Mouse (Mus musculus) left cerebral cortex, adult 18-20 months (tissue): ENCODE results near the gene RPS10-NUDT3. TPM values are rescaled to one million over a fixed set of nuclear protein-coding genes. Genes with fewer than 3 reads are reported as not detected.

Experiments used
- DNase-seq, 2 experiments: peaks; one replicate each; pipeline ENCODE4 v3.0.0; 2021 to 2022; ENCODE audit warnings: low spot score in 2 of 2, mixed read lengths in 1 of 2
- total RNA-seq, 2 experiments: library from RNA; stranded (reverse); gene quantifications; 2 replicates each; pipeline ENCODE4 v1.2.3; 2021

RPS10-NUDT3 gene
- total RNA-seq, 2 experiments from 2014 or later: not detected

DNA sequence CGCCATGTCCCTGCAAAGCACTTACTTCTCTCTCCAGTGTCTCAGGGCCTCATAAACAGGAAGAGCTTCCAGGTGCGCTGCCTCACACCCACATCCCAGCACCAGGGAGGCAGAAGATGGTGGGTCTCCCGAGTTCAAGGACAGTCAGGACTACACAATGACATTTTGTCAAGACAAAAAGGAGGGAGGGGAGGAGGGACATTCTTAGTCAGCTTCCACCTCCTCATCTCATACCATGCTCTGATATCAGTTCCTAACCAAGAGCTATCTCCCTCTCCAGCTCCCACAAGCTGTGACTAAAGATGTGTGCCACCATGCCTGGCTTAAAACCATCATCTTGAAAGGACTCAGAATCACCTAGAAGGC is 23.5 kb downstream of the RPS10-NUDT3 start:
- no peak for DNase-seq

DNA sequence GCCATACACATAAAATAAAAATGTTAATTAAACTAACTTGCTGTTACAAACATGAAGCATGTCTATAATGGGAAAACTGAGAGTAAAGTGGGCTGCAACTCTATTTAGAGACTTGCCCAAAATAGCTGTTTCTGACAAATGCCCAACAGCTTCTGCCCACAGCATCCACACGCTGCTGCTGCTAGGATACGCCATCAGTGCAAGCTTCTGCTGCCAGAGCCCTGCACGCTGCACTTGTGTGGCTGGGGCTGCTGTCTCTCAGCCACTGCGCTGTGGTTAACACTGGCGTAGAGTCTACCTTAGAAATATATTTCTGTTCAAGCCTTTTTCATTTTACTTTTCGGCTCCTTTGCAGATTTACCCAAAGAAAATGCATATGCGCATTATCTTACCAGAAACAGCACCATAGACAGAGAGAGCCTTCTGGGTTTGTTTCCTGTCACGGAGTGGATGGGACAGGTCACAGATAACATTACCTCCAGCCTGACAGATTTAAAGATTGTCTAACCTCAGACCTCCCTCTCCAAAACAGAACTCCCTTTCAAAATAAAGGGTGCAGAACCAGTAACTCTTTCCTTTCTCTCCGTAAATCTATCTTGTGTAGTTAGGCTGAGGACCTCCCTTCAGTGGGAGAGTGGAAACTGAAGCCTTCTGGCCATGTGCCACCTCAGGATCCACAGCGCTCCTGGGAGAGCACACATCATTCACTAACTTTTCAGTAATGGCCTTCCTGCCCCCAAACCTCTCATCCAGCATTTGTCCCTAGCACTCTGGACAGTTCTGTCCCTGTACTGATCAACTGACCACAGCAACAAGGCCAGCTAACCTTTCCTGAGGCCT is 24.1 kb downstream of the RPS10-NUDT3 start:
- peak; percentile 67 to 81 for DNase-seq

DNA sequence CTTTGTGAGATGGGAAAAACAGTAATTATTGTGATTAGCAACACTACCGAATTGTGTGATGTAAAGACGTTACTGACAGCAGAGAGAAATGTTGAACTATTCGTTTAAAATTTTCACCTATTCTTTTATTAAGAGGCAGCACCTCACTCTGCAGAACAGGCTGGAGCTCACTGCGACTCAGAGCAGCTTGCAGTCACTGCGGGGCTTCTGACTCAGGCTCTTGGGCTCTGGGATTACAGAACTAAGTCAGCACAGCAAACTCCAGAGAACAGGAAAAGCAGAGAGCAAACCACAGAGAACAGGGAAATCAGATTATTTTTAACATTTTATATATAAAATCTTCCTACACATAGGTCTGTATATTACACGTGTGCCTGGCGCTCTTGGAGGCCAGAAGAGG is 25.4 kb downstream of the RPS10-NUDT3 start:
- no peak for DNase-seq

DNA sequence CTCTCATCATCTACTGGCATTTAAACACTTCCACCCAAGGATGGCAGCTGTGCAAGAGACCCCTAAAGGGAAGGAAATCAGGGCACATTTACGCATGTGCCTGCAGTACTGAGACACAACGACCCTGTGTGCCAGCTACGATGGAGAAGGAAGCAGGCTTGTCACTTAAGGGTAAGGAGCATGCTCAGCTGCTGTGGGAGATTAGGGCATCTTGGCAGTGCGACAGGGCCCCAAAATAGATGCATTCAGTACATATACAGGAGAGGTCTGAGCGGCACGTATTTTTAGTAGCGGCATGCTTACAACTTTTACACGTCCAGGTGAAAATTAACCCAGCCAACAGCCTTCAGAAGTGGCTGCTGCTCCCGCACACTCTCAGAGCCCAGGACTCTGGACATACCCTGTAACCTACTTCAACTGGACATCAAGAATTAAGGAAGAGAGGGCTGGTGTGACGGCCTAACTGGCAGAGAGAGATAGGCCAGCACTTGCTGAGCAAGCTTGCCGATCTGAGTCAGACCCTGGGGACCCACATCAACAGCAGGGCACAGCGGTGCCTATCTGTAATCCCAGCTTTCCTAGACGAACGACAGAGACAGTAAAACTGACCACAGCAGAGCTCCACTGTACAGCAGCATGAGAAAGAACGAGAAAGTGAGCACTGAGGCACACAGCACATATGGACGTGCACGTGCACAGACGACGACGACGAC is 31.3 kb downstream of the RPS10-NUDT3 start:
- no peak for DNase-seq

DNA sequence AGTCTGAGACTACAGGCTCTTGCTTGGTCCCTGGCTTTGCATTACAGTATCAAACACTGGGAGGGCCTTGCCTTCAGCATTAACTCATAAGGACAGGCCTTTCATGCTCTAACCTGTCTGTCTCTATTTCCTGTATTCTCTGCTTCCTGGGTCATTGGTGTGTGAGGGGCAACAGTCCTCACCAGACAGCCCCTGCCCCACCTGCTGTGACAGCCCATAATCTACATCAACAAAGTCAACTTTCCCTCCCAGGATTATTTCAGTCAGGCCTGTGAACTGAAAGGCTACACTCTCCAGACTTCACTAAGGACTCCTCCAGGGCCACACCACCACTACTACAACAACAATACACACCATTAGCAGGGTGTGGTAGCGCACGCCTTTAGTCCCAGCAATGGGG is 32.0 kb downstream of the RPS10-NUDT3 start:
- DNase-seq: no peak

DNA sequence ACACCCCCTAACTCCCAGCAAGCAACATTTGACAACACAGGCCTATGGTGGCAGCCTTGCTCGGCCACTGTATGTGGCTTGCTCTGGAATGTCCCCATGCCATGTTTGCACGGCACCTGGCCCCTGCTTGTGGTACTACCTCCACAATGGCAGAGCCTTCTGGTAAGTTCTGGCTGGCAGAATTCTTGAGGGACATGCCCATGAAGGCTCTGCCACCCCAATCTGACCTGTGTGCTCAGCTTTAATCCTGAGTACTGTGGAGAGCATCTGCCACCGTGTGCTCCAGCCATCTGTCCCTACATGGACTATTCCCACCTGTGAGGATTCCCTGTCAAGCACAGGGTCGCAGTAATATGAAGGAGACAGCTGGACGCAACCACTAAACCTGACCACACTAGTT is 34.2 kb downstream of the RPS10-NUDT3 start:
- no peak for DNase-seq

DNA sequence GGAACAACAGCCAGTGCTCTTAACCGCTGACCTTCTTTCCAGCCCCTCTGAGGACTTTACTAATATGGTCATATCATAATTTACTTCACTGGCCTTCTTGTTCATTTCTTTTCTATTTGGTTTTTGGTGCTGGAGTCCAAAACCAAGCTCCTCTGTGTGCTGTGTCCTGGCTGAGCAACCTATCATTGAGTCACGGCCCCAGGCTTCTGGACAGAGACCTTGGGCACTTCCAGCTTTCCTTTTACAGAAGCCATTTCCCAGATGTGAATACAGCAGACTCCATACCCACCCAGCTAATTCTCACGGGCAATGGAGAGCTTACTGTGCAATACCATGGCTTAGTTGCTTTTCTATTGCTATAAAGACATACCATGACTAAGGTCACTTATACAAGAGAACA is 34.7 kb downstream of the RPS10-NUDT3 start:
- DNase-seq: no peak

DNA sequence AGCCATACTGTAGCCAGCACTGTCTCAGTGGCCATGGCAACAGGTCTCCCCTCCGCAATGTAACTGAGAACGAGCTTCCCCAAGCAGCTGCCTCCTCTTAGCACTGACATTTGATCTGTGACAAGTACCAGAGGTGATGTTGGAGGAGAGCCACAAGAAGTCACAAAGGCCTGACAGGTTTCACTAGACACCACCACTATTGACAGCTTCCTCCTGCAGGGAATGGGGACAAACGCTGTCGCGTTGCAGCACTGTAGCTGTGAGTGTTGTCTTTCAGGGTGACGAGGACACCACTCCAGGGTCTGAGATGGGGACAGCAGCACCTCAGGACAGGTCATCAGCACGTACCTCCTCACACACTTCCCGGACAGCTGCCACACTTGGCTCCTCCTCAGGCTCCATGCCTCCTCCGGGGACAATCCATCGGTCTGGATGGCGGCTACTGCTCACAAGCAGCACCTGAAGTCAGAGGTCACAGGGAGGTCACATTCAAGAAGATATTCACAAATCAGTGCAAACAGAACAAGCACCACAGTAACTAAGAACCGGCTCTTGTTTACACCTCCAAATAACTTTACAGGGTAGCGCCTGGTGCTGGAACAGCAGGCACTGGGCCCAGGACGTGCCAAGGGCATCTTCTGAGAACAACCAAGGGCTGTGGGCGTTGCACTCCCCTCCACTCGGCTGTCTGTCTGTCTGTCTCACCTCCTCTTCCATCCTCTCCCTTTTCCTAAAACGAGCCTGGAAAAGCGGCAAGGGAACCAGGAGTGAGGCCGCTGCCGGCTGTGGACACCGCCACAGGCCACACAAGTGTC is 38.4 kb downstream of the RPS10-NUDT3 start:
- DNase-seq: no peak

DNA sequence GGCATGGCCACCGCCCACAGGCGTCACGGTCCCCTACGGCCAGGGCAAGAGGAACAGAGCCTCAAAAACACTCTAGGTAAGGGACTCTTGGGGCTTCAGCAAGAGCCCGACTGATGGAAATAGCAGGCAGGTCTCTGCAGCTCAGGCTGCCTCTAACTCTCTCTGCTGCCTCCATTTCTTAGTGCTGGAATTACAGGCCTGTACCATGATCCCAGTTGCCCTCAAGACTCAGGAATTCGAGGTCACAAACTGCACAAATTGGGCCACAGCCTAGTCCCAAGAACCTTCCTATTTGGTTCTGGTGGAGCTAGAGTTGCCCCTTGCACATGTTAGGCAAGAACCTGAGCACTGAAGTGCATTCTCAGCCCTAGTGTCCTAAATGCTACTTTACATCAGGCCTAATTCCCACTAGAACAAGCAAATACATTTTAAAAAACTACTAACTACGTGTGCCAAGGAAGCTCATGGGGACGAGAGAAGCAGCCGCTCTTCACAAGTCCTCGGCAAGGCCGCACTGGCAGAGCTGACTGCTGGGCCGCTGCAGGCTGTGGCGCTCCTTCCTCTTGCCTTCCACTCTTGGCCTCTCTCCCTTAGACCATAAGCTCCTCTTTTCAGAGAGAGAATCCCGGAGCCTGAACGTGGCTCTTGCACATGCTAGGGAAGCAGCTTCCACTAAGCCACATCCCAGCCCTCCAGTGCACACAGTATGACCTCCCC is 39.2 kb downstream of the RPS10-NUDT3 start:
- DNase-seq: no peak

DNA sequence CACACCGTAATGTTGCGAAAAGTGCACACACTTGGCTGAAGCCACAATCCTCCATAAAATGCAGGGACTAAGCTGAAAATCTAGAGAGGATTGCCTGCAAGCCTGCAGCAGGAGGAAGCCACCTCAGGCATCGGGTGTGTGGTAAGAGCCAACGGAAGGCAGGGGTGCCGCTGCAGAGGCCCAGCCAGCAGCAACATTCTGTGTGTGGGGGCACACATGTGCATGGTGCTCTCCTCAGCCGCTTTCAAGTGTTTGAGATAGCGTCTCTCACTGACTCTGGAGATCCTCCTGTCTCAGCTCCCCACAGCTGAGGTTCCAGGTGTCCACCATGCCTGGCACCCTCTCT is 42.5 kb downstream of the RPS10-NUDT3 start:
- no peak for DNase-seq

DNA sequence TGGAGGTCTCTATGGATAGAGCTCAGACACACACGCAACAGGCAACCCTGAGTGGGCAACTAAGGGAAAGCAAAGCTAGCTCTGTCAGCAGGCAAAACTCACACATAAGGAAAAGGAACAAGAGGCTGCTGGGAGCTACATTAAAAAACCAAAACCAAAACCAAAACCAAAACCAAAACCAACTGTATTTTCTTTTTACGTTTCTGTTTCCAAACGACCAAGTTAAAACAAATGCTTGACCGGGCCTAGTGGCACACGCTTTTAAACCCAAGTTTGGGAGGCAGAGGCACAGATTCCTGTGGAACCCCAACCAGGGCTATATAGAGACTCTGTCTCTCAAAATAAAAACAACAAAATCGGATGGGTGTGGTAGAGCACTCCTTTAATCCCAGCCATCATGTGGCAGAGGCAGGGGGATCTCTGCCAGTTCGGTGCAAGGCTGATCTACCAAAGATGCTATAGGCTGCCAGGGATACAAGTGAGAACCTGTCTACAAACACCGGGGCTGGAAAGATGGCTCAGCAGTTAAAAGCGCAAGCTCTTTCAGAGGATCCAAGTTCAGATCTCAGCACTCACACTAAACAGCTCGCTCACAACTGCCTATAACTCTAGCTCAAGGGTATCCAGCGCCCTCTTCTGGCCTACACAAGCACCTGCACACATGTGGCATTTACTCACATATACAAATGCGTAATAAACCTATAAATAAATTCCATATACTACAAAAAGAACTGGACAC is 43.0 kb downstream of the RPS10-NUDT3 start:
- no peak for DNase-seq

DNA sequence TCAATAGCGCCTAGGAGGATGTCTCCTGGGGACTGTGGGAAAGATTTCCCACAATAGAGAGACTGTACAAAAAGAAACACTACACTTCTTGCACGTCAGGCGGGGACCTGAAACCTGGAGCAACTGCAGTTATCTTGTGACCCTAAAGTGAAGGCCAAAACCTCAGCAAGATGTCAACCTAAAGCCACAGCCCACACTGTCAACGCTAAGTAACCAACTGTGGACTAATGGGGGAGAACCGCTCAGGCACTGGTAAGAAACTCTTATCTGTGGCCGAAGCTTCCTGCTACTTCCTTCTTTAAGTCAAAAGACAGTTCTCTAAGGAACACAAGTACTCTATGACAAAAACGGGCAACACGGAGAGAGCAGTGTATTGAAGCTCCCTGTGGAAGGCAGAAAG is 46.8 kb downstream of the RPS10-NUDT3 start:
- no peak for DNase-seq

DNA sequence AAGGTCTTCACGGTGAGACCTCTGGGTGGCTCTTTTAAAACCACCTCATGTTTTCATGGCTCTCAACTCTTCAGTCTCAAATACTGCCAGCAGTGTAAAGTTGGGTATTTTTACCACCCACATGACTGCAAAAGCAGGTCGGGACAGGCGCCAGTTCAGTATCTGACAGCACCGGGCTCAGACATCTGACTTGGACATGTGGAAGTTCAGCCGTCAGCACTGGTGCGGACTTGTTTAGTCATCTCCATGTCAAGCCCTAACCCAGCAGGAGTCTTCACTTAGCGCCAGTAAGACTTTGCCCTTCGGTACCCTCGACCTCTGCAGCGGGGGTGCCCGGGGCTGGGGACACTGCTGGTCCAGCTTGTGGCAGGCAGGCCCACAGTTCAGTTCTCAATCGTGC is 47.8 kb downstream of the RPS10-NUDT3 start:
- peak; percentile 63 for DNase-seq

DNA sequence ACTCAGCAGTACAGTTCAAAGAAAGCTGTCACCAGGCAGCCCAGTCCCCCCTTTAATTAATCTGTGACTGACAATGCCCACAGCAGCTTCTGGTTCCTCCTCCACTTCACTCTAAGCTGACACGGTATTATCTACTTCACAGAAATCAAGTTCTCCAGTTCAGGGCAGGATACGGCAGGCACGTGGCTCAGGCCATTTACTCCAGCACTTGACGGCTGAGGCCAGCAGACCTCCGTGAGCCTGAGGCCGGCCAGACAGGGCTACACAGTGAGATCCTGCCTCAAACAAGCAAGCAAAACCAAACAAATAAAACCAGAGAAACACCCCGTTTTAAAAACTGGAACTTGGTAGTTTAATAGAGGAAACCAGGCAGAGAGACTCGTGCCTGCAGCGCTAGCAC is 48.4 kb downstream of the RPS10-NUDT3 start:
- no peak for DNase-seq

DNA sequence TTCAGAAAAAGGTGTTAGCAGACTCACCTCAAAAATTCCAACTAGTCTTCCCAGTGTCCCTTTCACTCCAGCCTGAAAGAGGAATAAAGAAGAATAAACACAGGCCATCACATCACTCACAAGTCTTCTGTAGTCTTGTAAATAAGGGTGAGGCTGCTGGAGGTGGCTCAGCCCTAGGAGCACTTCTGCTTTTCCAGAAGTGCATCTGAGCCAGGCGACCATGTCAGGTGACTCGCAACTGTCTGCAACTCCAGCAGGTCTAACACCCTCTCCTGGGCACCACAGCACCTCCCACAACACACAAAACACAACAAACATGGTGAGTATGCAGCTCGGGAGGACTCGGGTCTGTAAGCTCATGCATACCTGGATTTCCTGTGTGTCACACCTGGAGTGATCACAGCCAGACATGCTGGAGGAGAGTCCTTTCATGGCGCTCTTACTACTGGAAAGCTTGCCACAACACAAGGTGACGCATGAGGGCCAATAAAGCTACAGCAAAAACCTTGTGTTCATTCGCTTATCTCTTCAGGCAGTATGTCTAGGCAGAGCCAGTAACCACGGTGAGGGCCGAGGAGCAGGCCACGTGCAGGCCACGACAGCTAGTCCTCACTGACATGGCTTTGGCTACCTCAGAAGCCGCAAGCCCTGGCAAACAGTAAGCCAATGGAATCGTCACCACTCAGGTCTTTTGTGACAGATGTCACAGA is 51.7 kb downstream of the RPS10-NUDT3 start:
- no peak for DNase-seq

DNA sequence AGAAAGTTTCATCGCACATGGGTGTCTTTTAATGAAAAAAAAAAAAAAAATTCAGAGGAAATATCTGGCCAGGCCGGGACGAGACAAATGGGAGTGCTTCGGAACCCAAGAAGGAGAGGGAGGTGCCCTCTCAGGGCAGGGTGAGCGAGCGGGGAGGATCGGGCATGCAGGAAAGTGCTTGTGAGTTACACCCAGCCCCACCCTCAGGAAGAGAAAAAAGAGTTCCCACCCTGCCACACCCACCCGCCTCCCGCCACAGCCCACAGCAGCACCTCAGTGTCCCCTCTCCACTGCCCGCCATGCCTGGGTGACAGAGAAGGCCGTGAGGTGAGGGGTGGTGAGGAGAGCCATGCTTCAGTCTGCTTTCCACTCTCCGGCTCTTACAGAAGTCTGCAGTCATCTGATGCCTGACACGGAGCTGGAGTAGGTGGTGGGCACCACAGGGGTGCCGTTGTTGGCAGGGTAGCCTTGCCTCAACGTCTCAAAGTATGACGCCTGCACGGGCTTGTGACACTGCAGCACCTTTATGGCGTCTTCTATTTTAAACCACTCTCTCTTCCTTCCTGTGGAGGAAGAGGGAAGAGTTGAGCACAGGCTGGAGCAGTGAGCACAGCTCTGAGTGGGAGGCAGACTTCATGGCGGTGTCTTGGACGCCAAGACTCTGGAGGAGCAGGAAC is 54.5 kb downstream of the RPS10-NUDT3 start:
- DNase-seq: peak in 1 of 2 experiments; percentile 55

DNA sequence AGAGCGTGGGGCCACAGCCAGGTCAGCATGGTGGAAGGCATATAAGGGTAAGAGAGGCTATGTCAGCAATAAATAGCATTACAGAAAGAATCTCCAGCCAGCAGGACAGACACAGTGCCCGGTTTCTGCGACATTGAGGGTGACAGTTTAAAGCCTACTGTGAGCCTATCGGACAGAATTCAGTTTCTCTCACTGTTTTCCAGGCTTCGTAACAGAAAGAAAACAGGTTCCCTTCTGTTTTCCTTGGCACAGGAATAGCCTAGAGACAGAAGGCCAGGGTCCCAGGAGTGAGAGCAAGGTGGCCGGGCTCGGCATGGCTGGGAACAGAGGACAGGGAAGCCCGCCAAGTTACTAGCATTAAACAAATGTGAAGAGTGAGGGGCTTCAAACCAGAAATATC is 55.2 kb downstream of the RPS10-NUDT3 start:
- no peak for DNase-seq

DNA sequence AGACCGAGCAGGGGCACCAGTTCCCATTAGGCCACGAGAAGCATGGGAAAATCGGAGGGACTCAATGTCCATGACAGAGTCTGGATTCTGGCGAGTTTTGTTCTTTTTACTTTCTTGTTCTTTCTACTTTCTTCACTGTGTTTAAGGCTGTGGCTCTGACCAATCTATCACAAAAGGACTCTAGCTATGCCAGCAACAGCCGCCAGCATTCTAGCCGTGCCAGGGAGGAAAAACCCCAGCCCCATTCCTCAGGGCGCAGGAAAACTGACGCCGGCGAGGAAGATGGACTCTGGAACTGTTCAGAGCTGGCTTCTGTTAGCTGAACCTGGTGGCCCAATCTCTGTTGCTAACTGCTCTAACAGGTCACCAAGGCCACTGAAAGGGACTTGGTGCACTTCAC is 56.5 kb downstream of the RPS10-NUDT3 start:
- no peak for DNase-seq

DNA sequence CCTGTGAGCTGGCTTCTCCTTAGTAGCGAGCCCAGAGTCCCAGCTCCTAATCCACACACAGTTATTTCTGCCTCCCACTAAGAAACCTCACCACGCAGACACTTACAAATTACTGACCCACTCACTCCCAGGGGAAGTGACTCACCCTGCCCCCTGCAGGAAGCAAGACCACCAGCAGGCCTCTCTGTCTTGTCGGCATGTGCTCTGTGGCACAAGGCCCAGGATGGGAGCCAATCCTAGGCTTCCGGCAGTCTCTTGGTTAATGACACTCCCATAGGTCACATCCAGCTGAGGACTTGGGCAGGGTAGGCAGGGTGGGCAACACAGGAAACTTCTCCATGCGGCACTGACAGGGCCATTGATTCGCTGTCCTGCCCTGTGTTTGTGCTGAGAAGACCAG is 57.6 kb downstream of the RPS10-NUDT3 start:
- DNase-seq: no peak
